Mouse (Mus musculus): Measurements from ENCODE around the gene Copz2. TPM values are rescaled to one million over a fixed set of nuclear protein-coding genes. Genes with fewer than 3 reads are reported as not detected.

Copz2 gene
- polyA plus RNA-seq, 1 experiment from 2014 or later: 37.4 TPM

DNA sequence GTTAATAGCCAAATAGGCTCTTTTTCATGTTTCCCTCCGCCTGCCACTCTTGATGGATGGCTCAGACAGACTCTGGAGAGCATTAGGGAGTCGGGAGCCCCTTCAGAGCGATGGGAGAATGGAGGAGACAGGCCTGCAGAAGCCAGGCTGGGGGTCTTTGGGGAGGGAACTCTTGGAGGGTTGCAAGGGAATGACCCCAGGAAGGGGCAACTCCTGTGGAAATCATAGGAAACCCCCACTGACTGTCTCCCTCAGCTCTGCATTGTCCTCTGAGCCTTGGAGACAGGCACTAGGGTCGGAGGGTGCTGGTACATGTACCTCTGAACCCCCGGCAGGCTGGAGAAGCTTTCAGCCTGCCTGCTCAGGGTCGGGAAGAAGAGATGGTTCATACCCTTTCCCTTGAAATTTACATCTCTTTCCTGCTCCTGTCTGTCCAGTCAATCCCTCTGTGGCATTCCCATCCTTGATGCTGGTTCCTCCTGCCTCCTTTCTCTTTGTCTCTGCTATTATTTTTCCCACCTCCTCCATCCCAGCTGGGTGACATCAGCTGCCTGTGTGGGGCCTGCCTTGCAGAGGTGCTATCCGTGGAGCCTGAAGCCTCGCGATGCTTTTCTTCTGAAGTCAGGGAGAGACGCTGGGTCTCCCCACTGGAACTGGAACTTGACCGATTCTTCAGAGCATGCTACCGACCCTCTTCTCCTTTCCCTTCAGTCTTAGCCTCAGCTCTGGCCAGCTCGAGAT lies 26.8 kb downstream of the Copz2 start:
- Histone ChIP-seq H3K4me3 (peak overlapping the region; percentile 57), H3K4me1 (peaks cover 80% of the 10 kb centered on the region), H3K9me3 (no peaks in the 10 kb centered on the region)

GRCm38 (mm10) chr11:96877071-96877470 lies 27.4 kb downstream of the Copz2 start:
- Histone ChIP-seq H3K27me3 (replicated peaks; ENCODE audit: low read depth, poor library complexity, severe bottlenecking) (0 out of 2 replicates have a peak, but pooled peaks cover 3% of the 10 kb centered on the region), H3K36me3 (replicated peaks) (no peaks in the 10 kb centered on the region), H3K4me3 (peak overlapping the region; percentile 57), H3K4me1 (peaks cover 79% of the 10 kb centered on the region), H3K9me3 (no peaks in the 10 kb centered on the region), H3K27ac (replicated peaks) (peak overlapping the region; percentile 95)
- 47% methylated on average over 4 of the region's 4 CpGs for WGBS
- no peak for DNase-seq (ENCODE audit: low spot score)

More for the DNA sequence above, 26.8 kb downstream of the Copz2 start:
- peak; percentile 56 for DNase-seq (ENCODE audit: low spot score)
- Histone ChIP-seq H3K27me3 (replicated peaks; ENCODE audit: low read depth, poor library complexity, severe bottlenecking) (0 out of 2 replicates have a peak, but pooled peaks cover 3% of the 10 kb centered on the region), H3K36me3 (replicated peaks) (no peaks in the 10 kb centered on the region), H3K27ac (replicated peaks) (peak overlapping the region; percentile 95)
- 4% methylated on average over 13 of the region's 13 CpGs for WGBS

DNA sequence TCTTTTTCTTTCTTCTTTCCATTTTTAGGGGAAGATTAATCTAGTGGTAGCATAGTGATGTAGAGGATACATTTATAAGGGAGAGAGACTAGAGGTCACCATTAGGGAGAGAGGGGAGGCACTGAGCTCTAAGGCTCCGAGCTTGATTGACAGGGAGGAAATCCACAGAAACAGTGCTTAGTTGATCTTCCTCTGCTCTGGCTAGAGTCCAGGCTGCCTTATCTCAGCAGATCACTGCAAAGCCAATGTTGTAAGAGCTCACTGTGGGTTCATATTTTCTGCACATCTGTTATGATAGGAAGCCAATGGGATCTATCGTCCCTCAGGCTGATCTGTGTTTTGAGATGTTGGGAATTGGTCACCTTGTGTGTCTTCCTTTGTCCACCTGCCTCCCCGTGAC lies 29.0 kb downstream of the Copz2 start:
- Histone ChIP-seq H3K27ac (replicated peaks) (peak overlapping the region; percentile 95), H3K4me1 (peaks cover 68% of the 10 kb centered on the region), H3K27me3 (replicated peaks; ENCODE audit: low read depth, poor library complexity, severe bottlenecking) (0 out of 2 replicates have a peak, but pooled peaks cover 3% of the 10 kb centered on the region), H3K4me3 (no peak overlapping the region), H3K36me3 (replicated peaks) (no peaks in the 10 kb centered on the region), H3K9me3 (no peaks in the 10 kb centered on the region)
- no peak for DNase-seq (ENCODE audit: low spot score)
- 53% methylated on average over 3 of the region's 3 CpGs for WGBS

DNA sequence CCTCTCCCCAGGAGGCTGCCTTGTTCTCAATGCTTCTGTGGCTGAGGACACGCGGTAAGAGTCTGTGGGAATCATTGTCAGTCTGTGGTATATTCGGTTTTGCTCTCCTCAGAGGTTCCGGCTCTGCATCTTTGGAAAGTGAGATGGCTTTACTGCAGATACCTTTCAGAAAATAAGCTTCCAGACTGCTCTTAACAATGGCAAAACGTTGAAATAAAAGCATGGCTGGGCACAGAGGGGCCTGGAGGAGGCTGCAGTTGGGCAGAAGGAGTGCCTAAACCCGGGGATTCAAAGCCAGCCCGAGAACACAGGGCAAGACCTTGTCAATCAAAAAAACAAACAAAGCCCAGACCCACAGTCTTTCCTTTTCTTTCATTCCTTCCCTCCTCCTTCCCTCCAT lies 29.7 kb downstream of the Copz2 start:
- WGBS: 26% methylated on average over 7 of the region's 7 CpGs
- H3K4me1 ChIP-seq: peaks cover 68% of the 10 kb centered on the region
- peak overlapping the region; percentile 95 for H3K27ac ChIP-seq (replicated peaks)

DNA sequence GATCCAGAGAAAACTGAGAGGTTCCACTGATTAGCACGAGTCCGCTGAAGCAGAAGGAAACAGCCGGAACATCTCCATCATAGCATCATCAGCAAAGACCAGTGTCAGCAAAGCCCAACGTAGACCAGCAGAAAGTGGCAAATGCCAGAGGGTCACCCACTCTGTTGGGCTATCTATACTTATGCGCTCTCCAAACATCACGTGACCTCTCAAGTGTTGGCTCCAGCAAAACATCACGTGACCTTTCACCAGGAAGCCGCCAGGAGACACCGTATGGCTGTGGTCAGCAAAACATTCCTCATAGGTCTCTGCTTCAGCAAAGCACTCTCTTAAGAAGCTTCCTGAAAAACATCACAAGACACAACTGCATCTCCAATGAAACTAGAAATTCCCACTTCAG lies 30.6 kb downstream of the Copz2 start:
- H3K4me1 ChIP-seq: peaks cover 67% of the 10 kb centered on the region

More for the DNA sequence above, 29.7 kb downstream of the Copz2 start:
- Histone ChIP-seq H3K4me3 (no peak overlapping the region), H3K27me3 (replicated peaks; ENCODE audit: low read depth, poor library complexity, severe bottlenecking) (0 out of 2 replicates have a peak, but pooled peaks cover 3% of the 10 kb centered on the region), H3K36me3 (replicated peaks) (no peaks in the 10 kb centered on the region), H3K9me3 (no peaks in the 10 kb centered on the region)
- no peak for DNase-seq (ENCODE audit: low spot score)

GRCm38 (mm10) chr11:96885901-96886340 lies 36.3 kb downstream of the Copz2 start:
- no peaks in the 10 kb centered on the region for H3K27me3 ChIP-seq (replicated peaks; ENCODE audit: low read depth, poor library complexity, severe bottlenecking)
- DNase-seq (ENCODE audit: low spot score): no peak
- no peaks in the 10 kb centered on the region for H3K9me3 ChIP-seq
- peaks cover 46% of the 10 kb centered on the region for H3K4me1 ChIP-seq
- H3K36me3 ChIP-seq (replicated peaks): no peaks in the 10 kb centered on the region
- WGBS: 17% methylated on average over 5 of the region's 5 CpGs
- H3K27ac ChIP-seq (replicated peaks): peak overlapping the region; percentile 87
- H3K4me3 ChIP-seq: peak overlapping the region; percentile 34; the same call in 1 of the 2 replicates

More for the DNA sequence above, 30.6 kb downstream of the Copz2 start:
- no peaks in the 10 kb centered on the region for H3K9me3 ChIP-seq
- peak overlapping the region; percentile 95 for H3K27ac ChIP-seq (replicated peaks)
- no peak for DNase-seq (ENCODE audit: low spot score)
- no peak overlapping the region for H3K4me3 ChIP-seq
- H3K36me3 ChIP-seq (replicated peaks): no peaks in the 10 kb centered on the region
- H3K27me3 ChIP-seq (replicated peaks; ENCODE audit: low read depth, poor library complexity, severe bottlenecking): 0 out of 2 replicates have a peak, but pooled peaks cover 3% of the 10 kb centered on the region
- 88% methylated on average over 9 of the region's 9 CpGs for WGBS

DNA sequence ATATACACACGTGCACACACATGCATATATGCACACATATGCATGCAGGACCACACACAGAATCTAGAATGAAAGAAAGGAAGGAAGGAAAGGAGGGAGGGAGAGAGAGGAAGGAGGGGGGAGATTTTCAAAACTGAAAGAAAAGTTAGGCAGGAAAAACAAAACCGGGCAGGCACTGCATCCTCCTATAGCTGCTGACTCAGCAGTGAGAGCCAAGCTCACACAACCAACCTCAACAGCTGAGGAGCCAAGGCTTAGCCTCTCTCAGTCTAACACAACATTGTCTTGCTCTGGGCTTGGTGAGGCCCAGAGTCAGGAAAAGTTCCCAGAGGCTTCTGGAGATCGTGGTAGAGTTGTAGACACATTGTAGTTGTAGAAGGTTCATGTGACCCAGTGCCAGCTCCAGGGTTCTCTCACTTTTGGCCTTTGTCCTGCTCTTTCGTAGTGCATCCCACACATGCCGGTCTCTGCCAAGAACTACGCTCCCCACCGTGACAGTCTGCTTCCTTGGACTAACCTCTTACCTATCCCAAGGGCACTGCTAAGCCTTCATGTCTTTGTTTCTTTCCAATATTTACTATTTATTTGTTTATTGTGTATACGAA lies 37.4 kb downstream of the Copz2 start:
- no peaks in the 10 kb centered on the region for H3K36me3 ChIP-seq (replicated peaks)
- no peak overlapping the region for H3K4me3 ChIP-seq
- no peak for DNase-seq (ENCODE audit: low spot score)
- H3K9me3 ChIP-seq: no peaks in the 10 kb centered on the region
- peak overlapping the region; percentile 87; the same call in 1 of the 2 replicates for H3K27ac ChIP-seq (replicated peaks)
- WGBS: 84% methylated on average over 8 of the region's 8 CpGs
- no peaks in the 10 kb centered on the region for H3K27me3 ChIP-seq (replicated peaks; ENCODE audit: low read depth, poor library complexity, severe bottlenecking)
- H3K4me1 ChIP-seq: peaks cover 52% of the 10 kb centered on the region

GRCm38 (mm10) chr11:96891784-96892527 lies 42.3 kb downstream of the Copz2 start:
- peak overlapping the region; percentile 84 for H3K27ac ChIP-seq (replicated peaks)
- peak overlapping the region; percentile 16; the same call in 1 of the 2 replicates for H3K4me3 ChIP-seq
- peak; percentile 61 for DNase-seq (ENCODE audit: low spot score)
- no peaks in the 10 kb centered on the region for H3K27me3 ChIP-seq (replicated peaks; ENCODE audit: low read depth, poor library complexity, severe bottlenecking)
- WGBS: 19% methylated on average over 14 of the region's 14 CpGs
- H3K36me3 ChIP-seq (replicated peaks): no peaks in the 10 kb centered on the region
- H3K4me1 ChIP-seq: peaks cover 45% of the 10 kb centered on the region
- H3K9me3 ChIP-seq: no peaks in the 10 kb centered on the region

GRCm38 (mm10) chr11:96893203-96893842 lies 43.7 kb downstream of the Copz2 start:
- WGBS: 61% methylated on average over 11 of the region's 11 CpGs
- Histone ChIP-seq H3K27me3 (replicated peaks; ENCODE audit: low read depth, poor library complexity, severe bottlenecking) (no peaks in the 10 kb centered on the region), H3K27ac (replicated peaks) (peak overlapping the region; percentile 84), H3K36me3 (replicated peaks) (no peaks in the 10 kb centered on the region), H3K4me1 (peaks cover 53% of the 10 kb centered on the region), H3K9me3 (no peaks in the 10 kb centered on the region), H3K4me3 (no peak overlapping the region)
- DNase-seq (ENCODE audit: low spot score): no peak

- Histone ChIP-seq H3K27me3 (replicated peaks; ENCODE audit: low read depth, poor library complexity, severe bottlenecking) (no peaks in the 10 kb centered on the region), H3K4me1 (peaks cover 71% of the 10 kb centered on the region), H3K4me3 (no peak overlapping the region), H3K36me3 (replicated peaks) (no peaks in the 10 kb centered on the region), H3K9me3 (no peaks in the 10 kb centered on the region), H3K27ac (replicated peaks) (peak overlapping the region; percentile 80; the same call in 1 of the 2 replicates)
- WGBS: 85% methylated on average over 4 of the region's 4 CpGs
- DNase-seq (ENCODE audit: low spot score): no peak
Measured at GRCm38 (mm10) chr11:96895886-96896285, 46.2 kb downstream of the Copz2 start.

- 25% methylated on average over 13 of the region's 13 CpGs for WGBS
- peak overlapping the region; percentile 87 for H3K27ac ChIP-seq (replicated peaks)
- H3K36me3 ChIP-seq (replicated peaks): no peaks in the 10 kb centered on the region
- peaks cover 79% of the 10 kb centered on the region for H3K4me1 ChIP-seq
- no peaks in the 10 kb centered on the region for H3K27me3 ChIP-seq (replicated peaks; ENCODE audit: low read depth, poor library complexity, severe bottlenecking)
- DNase-seq (ENCODE audit: low spot score): peak; percentile 88
- H3K4me3 ChIP-seq: peak overlapping the region; percentile 44
- H3K9me3 ChIP-seq: no peaks in the 10 kb centered on the region
Measured at GRCm38 (mm10) chr11:96899449-96900306, 50.0 kb downstream of the Copz2 start.

Measured in embryonic facial prominence, embryonic 10.5 days (tissue).